Mouse (Mus musculus) kidney, embryonic 14.5 days (tissue): ENCODE data around the gene Fam169b. TPM values are rescaled to one million over a fixed set of nuclear protein-coding genes. Genes with fewer than 3 reads are reported as not detected.
A peak's percentile ranks its signal among the peaks of the same experiment; 100 is the strongest.

Source experiments
- ATAC-seq: fragments of 200-750 bp; cut with Nextera tagmentation; 2 replicates; pipeline ENCODE4 v1.8.0; 2017; ENCODE audit warnings: moderate number of reproducible peaks, mild to moderate bottlenecking, moderate TSS enrichment, moderate library complexity; ENCODE audit not compliant: low FRiP score, low TSS enrichment
- H3K27ac ChIP-seq: fragments of 300-500 bp; sonication (generic); 2 replicates; pipeline ENCODE4 v1.5.1; 2014; ENCODE audit warnings: low read depth, mild to moderate bottlenecking, low read length, moderate library complexity, mixed read lengths
- H3K27me3 ChIP-seq: fragments of 300-500 bp; sonication (generic); 2 replicates; pipeline ENCODE4 v1.6.1; 2014; ENCODE audit warnings: mild to moderate bottlenecking, low read length; ENCODE audit not compliant: control insufficient read depth, insufficient read depth
- H3K36me3 ChIP-seq: fragments of 300-500 bp; sonication (generic); 2 replicates; pipeline ENCODE4 v1.6.1; 2014; ENCODE audit warnings: low read length, mixed read lengths; ENCODE audit not compliant: control insufficient read depth, insufficient read depth
- H3K4me1 ChIP-seq: fragments of 300-500 bp; sonication (generic); 2 replicates; pipeline ENCODE4 v1.6.1; 2014; ENCODE audit warnings: low read length, mixed read lengths; ENCODE audit not compliant: control insufficient read depth, insufficient read depth
- H3K4me2 ChIP-seq: fragments of 300-500 bp; sonication (generic); replicated peaks from 2 replicates; pipeline ENCODE4 v1.6.1; 2014; ENCODE audit warnings: low read depth, mild to moderate bottlenecking, low read length
- H3K4me3 ChIP-seq: fragments of 300-500 bp; sonication (generic); 2 replicates; pipeline ENCODE4 v1.5.1; 2014; ENCODE audit warnings: mild to moderate bottlenecking, low read length
- H3K9ac ChIP-seq: fragments of 300-500 bp; sonication (generic); 2 replicates; pipeline ENCODE4 v1.6.1; 2014; ENCODE audit warnings: low read depth, mild to moderate bottlenecking, low read length, moderate library complexity
- H3K9me3 ChIP-seq: fragments of 300-500 bp; sonication (generic); 2 replicates; pipeline ENCODE4 v1.6.1; 2016; ENCODE audit warnings: low read length; ENCODE audit not compliant: control insufficient read depth
- WGBS: fragments of 180-500 bp; shearing (Covaris S2); extraction: QIAGEN DNeasy Blood & Tissue Kit; methylation state at CpG from one replicate; pipeline ENCODE4 v1.1.7; 2014; 5-methylcytosine and 5-hydroxymethylcytosine counted together
- polyA plus RNA-seq: library from polyadenylated mRNA; unstranded; fragments of >200 nt; fragmentation: Nextera tagmentation; extraction: Ambion mirVana; gene quantifications from 2 replicates; pipeline ENCODE4 v1.2.1, GENCODE M21; 2014

Gene Fam169b
- polyA plus RNA-seq, 1 experiment from 2014 or later: 1.0 TPM

GRCm38 (mm10) chr7:68338680-68339079, 65.0 kb downstream of the Fam169b start:
- WGBS: 91% methylated on average over 6 of the region's 6 CpGs
- no peaks in the 10 kb centered on the region for H3K9me3 ChIP-seq
- no peak overlapping the region for H3K4me3 ChIP-seq
- no peak overlapping the region for H3K9ac ChIP-seq
- no peaks in the 10 kb centered on the region for H3K4me1 ChIP-seq
- no peak overlapping the region for H3K4me2 ChIP-seq
- H3K27ac ChIP-seq: no peak overlapping the region
- H3K36me3 ChIP-seq: no peaks in the 10 kb centered on the region
- no peaks in the 10 kb centered on the region for H3K27me3 ChIP-seq
- no peak for ATAC-seq

- Histone ChIP-seq H3K4me2 (no peak overlapping the region), H3K27ac (no peak overlapping the region), H3K27me3 (no peaks in the 10 kb centered on the region), H3K4me1 (no peaks in the 10 kb centered on the region), H3K4me3 (no peak overlapping the region), H3K9ac (no peak overlapping the region), H3K36me3 (no peaks in the 10 kb centered on the region), H3K9me3 (no peaks in the 10 kb centered on the region)
- WGBS: 41% methylated on average over 5 of the region's 5 CpGs
- no peak for ATAC-seq
Measured at GRCm38 (mm10) chr7:68344561-68344960, 70.9 kb downstream of the Fam169b start.

- peaks cover 3% of the 10 kb centered on the region; the same call in 1 of the 2 replicates for H3K9me3 ChIP-seq
- no peak for ATAC-seq
- no peak overlapping the region for H3K4me2 ChIP-seq
- no peak overlapping the region for H3K4me3 ChIP-seq
- H3K27me3 ChIP-seq: no peaks in the 10 kb centered on the region
- H3K9ac ChIP-seq: no peak overlapping the region
- no peaks in the 10 kb centered on the region for H3K36me3 ChIP-seq
- no peaks in the 10 kb centered on the region for H3K4me1 ChIP-seq
- WGBS: 86% methylated on average over 10 of the region's 10 CpGs
- no peak overlapping the region for H3K27ac ChIP-seq
Measured at GRCm38 (mm10) chr7:68345963-68346362, 72.3 kb downstream of the Fam169b start.

GRCm38 (mm10) chr7:68355325-68356076, 81.9 kb downstream of the Fam169b start:
- H3K9me3 ChIP-seq: peaks cover 3% of the 10 kb centered on the region; the same call in 1 of the 2 replicates
- no peaks in the 10 kb centered on the region; the same call in 1 of the 2 replicates for H3K4me1 ChIP-seq
- H3K27ac ChIP-seq: no peak overlapping the region
- no peak overlapping the region for H3K4me3 ChIP-seq
- H3K9ac ChIP-seq: no peak overlapping the region
- 51% methylated on average over 11 of the region's 11 CpGs for WGBS
- no peaks in the 10 kb centered on the region for H3K36me3 ChIP-seq
- ATAC-seq: no peak
- H3K27me3 ChIP-seq: no peaks in the 10 kb centered on the region; the same call in 1 of the 2 replicates
- no peak overlapping the region for H3K4me2 ChIP-seq

- Histone ChIP-seq H3K9ac (no peak overlapping the region), H3K4me3 (no peak overlapping the region), H3K36me3 (no peaks in the 10 kb centered on the region), H3K27ac (no peak overlapping the region), H3K4me2 (no peak overlapping the region), H3K27me3 (no peaks in the 10 kb centered on the region; the same call in 1 of the 2 replicates), H3K4me1 (no peaks in the 10 kb centered on the region; the same call in 1 of the 2 replicates), H3K9me3 (no peaks in the 10 kb centered on the region)
- WGBS: 17% methylated on average over 7 of the region's 7 CpGs
- ATAC-seq: 0 out of 2 replicates have a peak, but pooled peaks have one; percentile 46
Measured at GRCm38 (mm10) chr7:68357407-68357806, 83.8 kb downstream of the Fam169b start.

GRCm38 (mm10) chr7:68362609-68363008, 89.0 kb downstream of the Fam169b start:
- no peak overlapping the region for H3K4me2 ChIP-seq
- H3K27ac ChIP-seq: no peak overlapping the region
- H3K4me3 ChIP-seq: no peak overlapping the region
- no peak for ATAC-seq
- H3K9ac ChIP-seq: no peak overlapping the region
- 66% methylated on average over 7 of the region's 7 CpGs for WGBS
- no peaks in the 10 kb centered on the region for H3K9me3 ChIP-seq
- H3K36me3 ChIP-seq: no peaks in the 10 kb centered on the region
- H3K4me1 ChIP-seq: no peaks in the 10 kb centered on the region
- no peaks in the 10 kb centered on the region; the same call in 1 of the 2 replicates for H3K27me3 ChIP-seq

- H3K4me2 ChIP-seq: no peak overlapping the region
- H3K9ac ChIP-seq: no peak overlapping the region
- WGBS: 78% methylated on average over 9 of the region's 9 CpGs
- no peaks in the 10 kb centered on the region for H3K4me1 ChIP-seq
- no peak for ATAC-seq
- H3K9me3 ChIP-seq: no peaks in the 10 kb centered on the region
- no peak overlapping the region for H3K27ac ChIP-seq
- no peaks in the 10 kb centered on the region; the same call in 1 of the 2 replicates for H3K27me3 ChIP-seq
- H3K36me3 ChIP-seq: no peaks in the 10 kb centered on the region
- no peak overlapping the region for H3K4me3 ChIP-seq
Measured at GRCm38 (mm10) chr7:68365711-68366110, 92.1 kb downstream of the Fam169b start.

GRCm38 (mm10) chr7:68368948-68369347, 95.3 kb downstream of the Fam169b start:
- Histone ChIP-seq H3K4me2 (no peak overlapping the region), H3K9ac (no peak overlapping the region), H3K27ac (no peak overlapping the region), H3K36me3 (no peaks in the 10 kb centered on the region), H3K9me3 (no peaks in the 10 kb centered on the region), H3K4me1 (no peaks in the 10 kb centered on the region), H3K27me3 (no peaks in the 10 kb centered on the region; the same call in 1 of the 2 replicates), H3K4me3 (no peak overlapping the region)
- 90% methylated on average over 12 of the region's 12 CpGs for WGBS
- ATAC-seq: 0 out of 2 replicates have a peak, but pooled peaks have one; percentile 9

GRCm38 (mm10) chr7:68369694-68370093, 96.1 kb downstream of the Fam169b start:
- Histone ChIP-seq H3K9ac (no peak overlapping the region), H3K27ac (no peak overlapping the region), H3K4me1 (no peaks in the 10 kb centered on the region), H3K4me3 (peak overlapping the region; percentile 28), H3K36me3 (no peaks in the 10 kb centered on the region), H3K27me3 (no peaks in the 10 kb centered on the region; the same call in 1 of the 2 replicates), H3K9me3 (no peaks in the 10 kb centered on the region), H3K4me2 (peak overlapping the region; percentile 49)
- WGBS: 3% methylated on average over 13 of the region's 13 CpGs
- peak; percentile 58; the same call in 1 of the 2 replicates for ATAC-seq
